Mouse (Mus musculus) embryo, embryonic 11 days (tissue): ENCODE results near the gene Ctsf.
"Not testable (repeated sequence)": the region's sequence is repeated elsewhere in the genome, so short reads cannot be mapped to it uniquely, and the experiment has no call there.

Source experiments
- DNase-seq: peaks from one replicate; pipeline ENCODE4 v3.0.0-alpha.2; 2015

Gene Ctsf

DNA sequence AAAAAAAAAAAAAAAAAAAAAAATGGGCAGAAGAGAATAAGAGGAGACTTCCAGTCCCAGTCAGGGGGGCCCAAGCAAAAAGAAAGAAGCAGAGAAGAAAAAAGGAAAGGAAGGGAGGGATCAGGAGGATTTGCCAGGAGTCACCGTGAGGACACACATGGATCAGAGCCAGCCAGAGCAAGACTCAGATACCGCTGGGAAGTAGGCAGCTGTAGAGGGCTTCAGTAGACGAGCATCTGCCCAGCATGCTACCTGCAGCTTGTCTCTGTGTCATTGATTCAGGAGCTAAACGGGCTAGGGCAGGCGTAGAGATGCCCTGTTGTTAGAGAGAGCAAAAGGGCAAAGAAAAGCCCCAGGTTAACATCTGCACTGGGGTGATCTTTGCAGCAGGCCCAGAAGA, 4.6 kb upstream of the Ctsf start:
- no peak for DNase-seq

- no peak for DNase-seq
Observed at GRCm38 (mm10) chr19:4855470-4855820, 515 bp downstream of the Ctsf start.

DNA sequence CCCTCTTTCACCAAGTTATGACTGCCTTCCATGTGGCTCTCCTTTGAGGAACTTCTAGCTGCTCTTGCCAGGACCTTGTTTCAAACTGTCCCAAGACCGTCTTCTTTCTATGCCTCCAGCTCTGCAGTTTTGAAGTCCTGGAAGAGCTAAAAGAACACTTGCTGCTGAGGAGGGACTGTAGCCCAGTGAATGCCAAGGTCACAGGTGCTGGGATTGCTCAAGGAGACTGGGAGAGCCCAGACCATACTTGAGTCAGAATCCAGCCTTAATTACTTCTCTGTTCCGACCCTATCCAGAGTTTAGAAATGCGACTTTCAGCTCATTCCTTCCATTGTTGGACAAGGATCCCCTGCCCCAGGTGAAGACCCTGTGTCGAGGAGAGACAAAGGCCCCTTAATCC, 1.0 kb downstream of the Ctsf start:
- DNase-seq: no peak

- no peak for DNase-seq
Observed at GRCm38 (mm10) chr19:4859081-4859480, 4.2 kb downstream of the Ctsf start.

DNA sequence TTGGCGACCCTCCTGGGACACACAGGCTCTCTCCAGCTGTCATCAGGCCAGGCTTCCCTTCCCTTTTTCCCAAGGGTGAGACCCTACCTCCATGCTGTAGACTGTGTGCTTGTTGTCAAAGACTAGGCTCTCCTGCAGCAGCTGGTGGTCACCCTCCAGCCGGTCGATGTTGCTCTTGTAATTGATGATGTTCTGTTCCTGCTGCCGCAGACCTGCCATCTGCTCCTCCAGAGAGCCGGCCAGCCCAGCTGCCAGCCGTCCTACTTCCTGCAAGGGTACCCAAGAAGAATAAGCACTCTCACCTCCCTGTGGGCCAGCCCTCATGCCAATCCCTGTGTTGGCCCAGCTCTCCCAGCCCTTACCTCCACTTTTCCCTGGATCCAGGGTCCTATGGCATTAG, 8.1 kb downstream of the Ctsf start:
- no peak for DNase-seq

GRCm38 (mm10) chr19:4865147-4865546, 10.2 kb downstream of the Ctsf start:
- peak; percentile 26 for DNase-seq

DNA sequence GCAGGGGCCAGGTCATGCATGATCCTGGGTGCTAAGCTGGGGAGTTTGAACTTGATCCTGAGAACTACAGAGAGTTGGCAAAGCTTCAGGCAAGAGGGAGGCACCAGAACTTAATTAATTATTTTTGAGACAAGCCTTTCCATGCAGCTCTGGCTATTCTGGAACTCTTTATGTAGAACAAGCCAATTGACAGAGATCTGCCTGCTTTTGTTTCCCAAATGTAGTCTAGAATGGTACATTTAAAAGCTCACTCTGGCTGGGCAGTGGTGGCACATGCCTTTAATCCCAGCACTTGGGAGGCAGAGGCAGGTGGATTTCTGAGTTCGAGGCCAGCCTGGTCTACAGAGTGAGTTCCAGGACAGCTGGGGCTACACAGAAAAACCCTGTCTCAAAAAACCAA, 19.7 kb downstream of the Ctsf start:
- not testable (repeated sequence) for DNase-seq

DNA sequence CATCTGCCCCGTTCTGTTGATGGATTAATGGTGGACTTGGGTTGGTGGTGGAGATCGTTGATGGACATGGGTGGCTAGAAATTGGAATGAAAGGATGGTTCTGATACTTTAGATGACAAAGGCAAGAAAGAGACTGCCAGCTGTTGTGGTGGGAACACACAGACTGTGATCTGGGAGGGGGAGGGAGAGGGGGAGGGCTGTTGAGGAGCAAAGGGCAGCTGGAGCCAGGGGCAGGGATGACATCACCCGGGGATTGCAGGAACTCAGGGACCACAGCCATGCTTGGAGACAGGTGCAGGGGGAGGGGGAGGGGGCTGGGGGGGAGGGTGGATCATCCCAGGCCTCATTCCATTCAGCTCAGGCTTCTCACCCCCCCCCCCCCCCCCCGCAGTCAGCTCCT, 21.3 kb downstream of the Ctsf start:
- no peak for DNase-seq

GRCm38 (mm10) chr19:4876755-4877154, 21.8 kb downstream of the Ctsf start:
- no peak for DNase-seq

GRCm38 (mm10) chr19:4877785-4878184, 22.9 kb downstream of the Ctsf start, which contains the start of gene Actn3:
Gene Actn3, minus strand, starts transcription at chr19:4877909.
- peak; percentile 28 for DNase-seq

- peak; percentile 95 for DNase-seq
Observed at GRCm38 (mm10) chr19:4878405-4879323, 23.7 kb downstream of the Ctsf start, which contains the start of gene Zdhhc24. Gene Zdhhc24, plus strand, starts transcription at chr19:4878668.

- DNase-seq: no peak
Observed at GRCm38 (mm10) chr19:4879324-4879703, 24.4 kb downstream of the Ctsf start.

- DNase-seq: no peak
Observed at GRCm38 (mm10) chr19:4883961-4884360, 29.0 kb downstream of the Ctsf start.

DNA sequence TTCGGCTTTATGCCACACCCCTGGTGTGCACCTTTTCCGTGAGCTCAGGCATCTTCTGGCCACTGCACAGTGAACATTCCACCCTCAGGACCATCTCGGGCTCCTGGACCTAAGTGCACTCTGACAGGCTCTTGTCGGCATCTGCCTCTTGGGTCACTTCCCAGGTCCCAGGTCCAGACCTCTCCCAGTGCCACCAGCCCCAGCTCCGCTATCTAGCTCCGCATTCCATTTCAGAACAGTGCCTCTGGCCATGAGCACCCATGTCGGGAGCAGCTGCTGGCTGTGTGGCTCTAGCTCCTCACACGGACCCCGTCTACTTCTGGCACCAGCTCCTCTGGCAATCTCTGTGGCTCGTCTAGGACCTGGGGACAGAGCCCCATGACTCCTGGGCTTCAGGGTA, 34.9 kb downstream of the Ctsf start:
- DNase-seq: no peak

DNA sequence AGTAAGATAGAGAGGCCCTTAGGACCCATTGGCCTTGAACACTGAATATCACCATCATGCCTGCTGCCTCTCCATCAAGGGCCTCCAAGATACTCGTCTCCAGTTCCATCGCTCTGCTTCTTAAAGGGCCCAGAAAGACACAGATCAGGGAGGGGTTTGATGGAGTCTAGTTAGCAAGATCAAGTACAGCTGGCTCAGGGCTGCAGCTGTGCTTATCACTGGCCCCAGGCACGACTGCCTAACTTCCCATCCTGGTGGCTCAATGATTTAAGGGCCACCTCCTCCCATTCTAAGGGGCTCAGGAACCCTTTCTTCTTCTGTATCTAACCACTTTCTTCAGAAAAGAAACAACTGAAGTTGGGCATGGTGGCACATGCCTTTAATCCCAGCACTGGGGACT, 36.9 kb downstream of the Ctsf start:
- DNase-seq: no peak

DNA sequence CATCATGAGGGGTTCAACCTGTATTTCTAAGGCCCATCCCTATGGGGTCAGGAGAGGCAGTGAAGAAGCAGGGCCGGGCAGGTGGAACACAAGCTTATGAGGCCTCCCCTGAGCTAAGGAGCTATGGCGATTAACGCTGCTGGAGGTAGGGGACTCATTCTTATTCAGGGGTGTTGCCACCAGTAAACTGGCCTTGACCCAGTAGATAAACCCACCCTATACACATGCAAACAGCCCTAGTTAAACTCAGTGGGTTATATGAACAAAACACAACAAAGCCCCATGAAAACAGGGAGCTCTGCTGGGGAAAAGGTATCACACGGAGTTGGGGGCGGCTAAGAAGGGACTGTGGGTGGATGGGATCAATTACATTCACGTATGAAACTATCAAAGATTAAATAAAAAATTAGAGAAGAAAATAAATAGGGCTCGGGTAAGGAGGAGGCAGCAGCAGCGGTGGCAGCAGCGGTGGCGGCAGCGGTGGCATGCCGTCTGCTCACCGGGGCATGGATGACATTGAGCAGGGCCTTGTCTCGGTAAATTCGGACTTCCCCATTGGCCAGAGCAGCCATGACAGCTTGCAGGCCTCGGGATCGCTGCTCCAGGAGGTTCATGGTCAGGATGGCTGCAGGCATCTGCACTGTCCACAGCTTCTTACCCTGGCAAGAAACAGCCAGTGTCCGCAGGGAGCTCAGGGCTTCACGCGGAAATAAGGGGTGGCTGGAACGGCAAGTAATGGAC, 42.0 kb downstream of the Ctsf start:
- DNase-seq: no peak

GRCm38 (mm10) chr19:4898972-4899371, 44.0 kb downstream of the Ctsf start:
- no peak for DNase-seq

DNA sequence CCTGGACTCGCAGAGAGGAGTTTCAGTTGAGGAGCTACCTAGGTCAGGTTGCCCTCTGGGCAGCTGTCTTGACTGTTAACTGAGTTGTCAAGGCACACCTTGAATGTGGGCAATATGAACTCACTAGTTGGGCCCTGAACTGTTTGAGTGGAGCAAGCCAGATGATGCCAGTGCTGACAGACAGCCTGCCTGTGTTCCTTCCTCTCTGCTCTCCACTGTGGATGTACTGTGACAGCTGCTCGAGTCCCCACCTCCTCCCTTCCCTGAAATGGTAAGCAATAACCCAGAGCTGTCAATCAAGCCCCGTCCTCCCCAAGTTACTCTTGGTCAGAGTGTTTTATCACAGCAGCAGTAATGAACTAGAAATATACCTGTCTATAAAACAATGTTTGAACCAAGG, 45.0 kb downstream of the Ctsf start:
- no peak for DNase-seq

DNA sequence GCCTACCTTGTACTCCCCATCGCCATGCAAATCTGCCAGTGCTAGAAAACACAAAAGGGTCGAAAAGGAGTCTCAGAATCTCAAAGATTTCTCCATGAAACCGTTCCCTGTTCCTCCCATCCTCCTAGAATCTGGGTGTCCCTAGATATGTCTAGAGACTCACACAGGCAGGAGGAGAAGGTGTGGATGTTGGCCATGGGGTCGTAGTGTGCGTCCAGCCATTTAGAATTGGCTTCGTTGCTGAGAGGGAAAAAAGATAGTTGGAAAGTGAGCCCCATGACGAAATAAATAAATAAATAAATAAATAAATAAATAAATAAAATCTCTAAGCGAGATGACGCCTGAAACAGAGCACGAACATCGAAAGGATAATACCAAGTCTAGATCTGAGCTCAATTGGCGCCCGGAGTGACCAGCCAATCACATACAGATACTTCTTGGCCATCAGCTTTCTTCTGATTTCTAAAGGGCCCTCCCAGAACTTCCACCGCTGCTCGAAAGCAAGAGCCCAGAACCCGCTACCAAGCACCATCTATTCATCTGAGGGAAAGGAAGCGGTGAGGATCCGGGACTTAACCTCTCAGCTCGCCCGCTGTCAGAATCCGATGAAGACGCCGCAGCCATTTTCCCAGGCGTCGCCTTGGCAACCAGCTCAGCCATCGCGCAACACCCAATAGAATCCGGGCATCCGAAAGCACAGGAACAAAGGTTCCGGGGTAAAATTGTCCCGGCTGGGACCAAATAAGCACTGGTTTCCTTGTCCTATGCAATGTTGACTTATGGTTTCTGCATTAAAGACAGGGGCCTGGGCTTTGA, 51.3 kb downstream of the Ctsf start, which contains the start of gene Bbs1:
Gene Bbs1 (minus strand): TSS at position 650 of the 816 bp plus-strand sequence.
- DNase-seq: peak; percentile 91

- DNase-seq: peak; percentile 34
Observed at GRCm38 (mm10) chr19:4908107-4908506, 53.2 kb downstream of the Ctsf start.

DNA sequence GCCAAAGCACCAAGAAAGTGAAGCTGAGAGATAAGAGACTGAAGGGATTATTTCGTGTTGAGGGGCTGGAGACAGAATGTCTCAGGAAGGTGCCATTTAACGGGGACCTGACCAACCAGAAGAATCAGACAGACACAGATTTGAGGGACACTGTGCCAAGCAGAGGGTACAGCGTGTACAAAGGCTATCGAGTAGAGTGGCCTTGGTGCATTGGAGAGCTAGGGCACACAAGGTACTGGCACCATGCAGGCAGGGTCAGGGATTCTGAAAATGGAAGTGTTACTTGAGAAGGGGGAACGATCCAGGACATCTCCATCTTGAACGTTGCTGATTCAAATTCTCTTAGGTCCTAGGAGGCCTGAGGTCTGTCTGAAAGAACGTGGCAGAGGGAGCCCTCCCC, 54.4 kb downstream of the Ctsf start:
- no peak for DNase-seq
